Mouse (Mus musculus): ENCODE results near the gene Kxd1.
A peak's percentile ranks its signal among the peaks of the same experiment; 100 is the strongest.

Kxd1 gene

DNA sequence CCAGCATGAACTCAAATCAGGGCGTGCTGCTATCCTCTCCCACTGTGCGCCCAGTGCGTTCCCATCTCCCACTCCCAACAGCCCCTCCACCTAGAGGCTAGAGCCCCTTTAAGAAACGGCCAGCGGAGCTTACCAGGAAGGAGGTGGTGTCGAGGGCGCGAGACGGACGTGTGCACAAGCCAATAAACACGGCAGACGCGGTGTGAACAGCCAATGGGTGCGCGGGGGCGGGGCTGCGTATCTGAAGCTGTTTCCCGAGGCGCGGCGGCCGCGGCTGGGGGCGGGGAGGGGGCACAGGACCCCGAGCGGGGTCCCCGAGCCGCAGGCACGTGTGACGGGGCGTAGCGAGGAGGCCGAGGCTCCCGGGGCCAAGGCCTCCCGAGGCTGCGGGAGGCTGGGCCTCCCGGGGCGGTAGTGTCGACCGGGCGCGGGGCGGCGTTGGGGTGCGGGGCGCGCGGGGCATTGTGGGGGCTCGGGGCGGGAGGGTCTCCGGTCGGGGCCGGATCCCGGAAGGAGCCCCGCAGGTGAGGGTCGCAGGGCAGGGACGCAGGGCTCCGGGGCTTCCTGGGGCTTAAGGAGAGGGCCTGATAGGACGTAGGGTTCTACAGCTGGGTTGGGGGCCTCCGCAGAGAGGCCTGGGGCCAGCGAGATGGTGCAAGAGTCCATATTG lies at the start of gene Kxd1, which contains the start of gene Fkbp8:
Kxd1 (minus strand) TSS at position 445 of the 670 bp plus-strand sequence.
Fkbp8 (plus strand) TSS at position 213 of the 670 bp plus-strand sequence.
- peak; percentile 93 for DNase-seq (ENCODE audit: low read depth, low spot score)

- no peak for DNase-seq (ENCODE audit: low read depth, low spot score)
These were observed 49.5 kb upstream of the Kxd1 start for GRCm38 (mm10) chr8:70577207-70577606.

DNA sequence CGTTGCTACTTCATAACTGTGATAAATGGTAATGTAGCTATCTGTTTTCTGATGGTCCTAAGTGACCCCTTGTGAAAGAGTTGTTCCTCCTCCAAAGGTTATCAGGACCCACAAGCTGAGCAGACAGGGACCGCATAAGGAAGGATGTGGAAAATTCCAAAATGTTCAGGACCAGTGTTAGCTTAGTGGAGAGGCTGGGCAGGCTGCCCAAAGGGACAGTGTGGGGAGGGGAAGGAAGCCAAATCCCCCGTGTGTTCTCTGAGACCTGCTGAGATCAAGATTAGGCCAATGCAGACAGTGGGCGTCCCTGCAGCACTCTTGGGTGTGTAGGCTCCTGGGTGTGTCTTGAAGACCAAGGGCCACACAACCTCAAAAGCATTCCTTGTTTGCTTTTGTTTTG lies 47.2 kb upstream of the Kxd1 start:
- DNase-seq (ENCODE audit: low read depth, low spot score) = no peak

DNA sequence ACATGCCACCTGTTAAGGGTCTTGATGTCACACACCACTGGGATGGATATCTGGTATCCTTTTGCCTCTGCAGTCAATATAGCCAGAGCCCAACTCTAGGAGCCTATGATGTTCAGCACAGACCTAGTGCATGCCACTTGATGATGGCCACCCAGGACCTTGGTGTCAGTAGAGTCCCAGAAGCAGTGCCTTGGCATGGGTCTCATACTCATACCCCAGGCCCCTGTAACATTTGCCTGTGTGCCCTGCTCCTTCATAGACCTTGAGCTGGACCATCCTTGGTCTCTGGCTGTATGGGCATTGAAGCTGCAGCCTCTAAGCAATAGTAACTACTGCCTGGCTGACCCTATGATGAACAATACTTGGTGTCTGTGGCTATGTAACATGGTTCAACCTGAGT lies 46.5 kb upstream of the Kxd1 start:
- DNase-seq (ENCODE audit: low read depth, low spot score) = no peak

GRCm38 (mm10) chr8:70570990-70571389 lies 43.2 kb upstream of the Kxd1 start:
- DNase-seq (ENCODE audit: low read depth, low spot score) = peak; percentile 94

DNA sequence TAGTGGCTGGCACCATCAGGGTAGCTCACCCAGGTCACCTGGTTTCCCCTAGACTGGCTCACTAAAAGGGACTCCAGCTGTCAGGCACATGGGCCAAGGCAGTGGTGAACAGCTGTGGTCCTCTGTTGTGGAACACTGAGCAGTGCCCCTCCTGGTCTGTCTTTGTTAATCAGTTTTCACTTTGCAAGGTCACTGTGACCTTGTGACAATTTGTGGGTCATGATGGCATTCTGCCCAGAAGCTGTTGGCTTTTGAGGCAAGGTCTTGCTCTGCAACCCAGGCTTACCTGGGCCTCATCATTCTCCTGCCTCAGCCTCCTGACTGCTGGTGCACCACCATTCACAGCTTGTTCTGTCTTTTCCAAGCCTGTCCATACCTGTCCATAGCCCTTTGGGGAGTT lies 42.6 kb upstream of the Kxd1 start:
- no peak for DNase-seq (ENCODE audit: low read depth, low spot score)

- DNase-seq (ENCODE audit: low read depth, low spot score) = peak; percentile 54
These were observed 37.8 kb upstream of the Kxd1 start for GRCm38 (mm10) chr8:70565561-70565960.

- no peak for DNase-seq (ENCODE audit: low read depth, low spot score)
These were observed 37.0 kb upstream of the Kxd1 start for GRCm38 (mm10) chr8:70564696-70565235.

GRCm38 (mm10) chr8:70563763-70564387 lies 36.1 kb upstream of the Kxd1 start:
- no peak for DNase-seq (ENCODE audit: low read depth, low spot score)

GRCm38 (mm10) chr8:70562802-70563201 lies 35.0 kb upstream of the Kxd1 start:
- DNase-seq (ENCODE audit: low read depth, low spot score) = no peak

- DNase-seq (ENCODE audit: low read depth, low spot score) = peak; percentile 86
These were observed 34.2 kb upstream of the Kxd1 start for GRCm38 (mm10) chr8:70561809-70562535.

DNA sequence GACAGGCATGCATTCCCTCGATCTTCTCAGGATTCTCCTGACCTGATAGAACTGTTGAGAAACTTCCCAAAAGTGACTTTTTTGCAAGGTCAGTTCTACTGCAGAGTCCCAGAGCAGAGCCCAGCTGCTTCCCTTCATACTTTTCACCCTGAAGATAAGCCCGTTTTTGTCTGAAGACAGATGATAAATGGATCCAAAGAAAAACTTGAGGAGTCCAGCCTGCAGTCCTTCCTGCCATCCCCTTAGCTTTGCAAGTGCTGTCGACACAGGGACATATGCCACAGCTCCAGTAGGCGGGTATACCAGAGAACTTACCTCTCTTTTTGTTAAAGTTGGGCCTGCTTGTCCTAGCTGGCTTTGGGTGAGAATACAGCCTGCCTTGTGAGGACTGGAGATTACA lies 33.6 kb upstream of the Kxd1 start:
- no peak for DNase-seq (ENCODE audit: low read depth, low spot score)

DNA sequence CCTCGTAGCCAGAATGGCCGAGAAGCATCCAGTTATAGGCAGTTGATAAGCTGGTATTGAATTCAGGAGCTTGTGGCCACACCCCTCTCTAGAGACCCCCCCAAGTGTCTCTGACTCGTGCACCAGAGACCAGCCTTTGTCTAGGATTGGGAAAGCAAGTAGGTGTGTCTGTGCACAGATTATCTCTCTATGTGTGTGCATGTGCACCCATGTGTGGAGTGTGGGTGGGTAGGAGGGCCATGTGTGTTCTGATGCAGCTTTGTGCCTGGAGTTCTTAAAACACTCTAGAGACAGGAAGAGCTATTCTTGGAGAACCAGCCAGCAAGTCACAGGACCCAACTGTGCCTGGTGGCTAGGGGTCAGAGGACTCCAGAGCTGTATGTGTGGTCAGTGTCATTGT lies 32.8 kb upstream of the Kxd1 start:
- DNase-seq (ENCODE audit: low read depth, low spot score) = no peak

GRCm38 (mm10) chr8:70560096-70560495 lies 32.3 kb upstream of the Kxd1 start:
- DNase-seq (ENCODE audit: low read depth, low spot score) = peak; percentile 79

- DNase-seq (ENCODE audit: low read depth, low spot score) = no peak
These were observed 31.2 kb upstream of the Kxd1 start for GRCm38 (mm10) chr8:70558983-70559382.

GRCm38 (mm10) chr8:70558334-70558733 lies 30.6 kb upstream of the Kxd1 start:
- no peak for DNase-seq (ENCODE audit: low read depth, low spot score)

DNA sequence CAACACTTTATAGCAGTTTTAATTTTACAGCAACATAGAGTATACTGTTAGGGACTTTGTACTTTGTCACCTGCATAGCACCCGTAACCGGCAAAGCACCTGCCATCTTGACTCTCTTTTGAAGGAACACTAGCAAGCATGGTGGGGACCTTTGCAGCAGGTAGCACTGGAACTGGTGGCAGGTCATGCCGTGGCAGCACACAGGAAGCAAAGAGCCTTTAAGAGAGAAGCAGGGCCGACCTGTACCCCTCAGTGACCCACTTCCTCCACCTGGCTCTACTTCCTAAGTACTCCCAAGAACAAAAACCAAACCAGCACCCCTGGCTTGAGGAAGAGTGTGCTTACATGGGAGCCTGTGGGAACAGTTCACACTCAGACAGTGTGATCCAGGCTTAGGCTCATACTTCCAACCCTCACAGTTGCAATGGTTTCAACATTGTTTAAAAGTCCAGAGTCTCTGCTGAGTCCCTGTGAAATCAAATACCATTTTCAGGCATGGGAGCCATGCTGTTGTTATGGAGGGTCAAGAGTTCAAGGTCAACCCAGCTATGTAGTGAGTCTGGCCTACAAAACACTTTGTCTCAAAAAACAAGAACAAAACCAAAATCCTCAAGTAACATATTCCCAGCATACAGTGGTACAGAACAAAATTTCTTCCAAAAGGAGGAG lies 27.5 kb upstream of the Kxd1 start:
- DNase-seq (ENCODE audit: low read depth, low spot score) = no peak

DNA sequence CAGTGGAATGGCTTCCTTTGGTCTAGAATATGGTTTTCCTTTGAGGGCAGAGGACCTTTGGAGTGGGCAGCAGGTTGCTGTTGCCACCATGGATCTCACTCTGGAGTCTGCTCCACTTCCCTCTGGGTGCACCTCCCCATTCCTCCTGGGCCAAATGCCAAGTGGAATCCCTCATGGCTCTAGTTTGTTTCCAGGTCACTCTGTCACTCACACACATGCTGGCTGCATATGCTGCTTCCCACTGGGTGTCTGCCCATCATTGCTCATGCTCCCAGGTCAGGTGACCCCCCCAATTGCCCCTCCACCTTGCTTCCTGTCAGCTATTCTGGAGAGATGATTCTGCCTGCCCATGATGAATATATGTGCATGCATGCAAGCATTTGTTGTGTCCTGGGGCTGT lies 26.0 kb upstream of the Kxd1 start:
- DNase-seq (ENCODE audit: low read depth, low spot score) = peak; percentile 78

DNA sequence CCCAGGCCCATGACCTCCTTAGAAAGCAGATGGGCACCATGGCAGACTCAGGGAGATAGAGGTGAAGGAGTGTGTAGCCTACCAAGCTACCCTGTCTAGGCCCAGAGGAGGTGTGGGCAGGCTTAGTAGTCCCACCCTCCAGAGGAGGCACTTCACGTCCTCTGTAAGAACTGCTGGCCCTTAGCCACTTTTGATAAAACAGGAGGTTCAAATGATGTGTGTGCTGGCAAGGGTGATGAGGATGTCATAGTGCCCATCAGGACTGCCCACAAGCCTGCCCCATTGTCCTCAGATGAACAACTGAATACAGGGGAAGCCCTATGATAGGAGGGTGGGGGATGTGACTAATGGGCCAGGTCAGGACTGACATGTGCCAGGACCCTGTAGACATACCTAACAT lies 25.1 kb upstream of the Kxd1 start:
- no peak for DNase-seq (ENCODE audit: low read depth, low spot score)

GRCm38 (mm10) chr8:70551558-70552161 lies 23.9 kb upstream of the Kxd1 start:
- DNase-seq (ENCODE audit: low read depth, low spot score) = peak; percentile 71

- no peak for DNase-seq (ENCODE audit: low read depth, low spot score)
These were observed 21.8 kb upstream of the Kxd1 start for GRCm38 (mm10) chr8:70549412-70550184.

Measured in skeletal muscle tissue, adult 2 months (tissue).